Mouse (Mus musculus) lung, embryonic 14.5 days (tissue): ENCODE data around the gene Zc3h7a. TPM values are rescaled to one million over a fixed set of nuclear protein-coding genes. Genes with fewer than 3 reads are reported as not detected.
A peak's percentile ranks its signal among the peaks of the same experiment; 100 is the strongest.

Experiments used
- ATAC-seq: fragments of 200-750 bp; cut with Nextera tagmentation; 2 replicates; pipeline ENCODE4 v1.8.0; 2017; ENCODE audit warnings: mild to moderate bottlenecking, moderate TSS enrichment, moderate library complexity; ENCODE audit not compliant: insufficient read depth
- DNase-seq: peaks from one replicate; pipeline ENCODE4 v3.0.0-alpha.2; 2015
- H3K27ac ChIP-seq: fragments of 300-500 bp; sonication (generic); 2 replicates; pipeline ENCODE4 v1.5.1; 2014; ENCODE audit warnings: low read depth, mild to moderate bottlenecking, moderate library complexity
- H3K27me3 ChIP-seq: fragments of 300-500 bp; sonication (generic); 2 replicates; pipeline ENCODE4 v1.6.1; 2014; ENCODE audit warnings: low read length, control low read depth; ENCODE audit not compliant: insufficient read depth
- H3K36me3 ChIP-seq: fragments of 300-500 bp; sonication (generic); 2 replicates; pipeline ENCODE4 v1.6.1; 2014; ENCODE audit warnings: control low read depth; ENCODE audit not compliant: insufficient read depth
- H3K4me1 ChIP-seq: fragments of 300-500 bp; sonication (generic); 2 replicates; pipeline ENCODE4 v1.6.1; 2014; ENCODE audit warnings: antibody characterized with exemption, control low read depth; ENCODE audit not compliant: insufficient read depth
- H3K4me2 ChIP-seq: fragments of 300-500 bp; sonication (generic); 2 replicates; pipeline ENCODE4 v1.6.1; 2014; ENCODE audit warnings: mild to moderate bottlenecking
- H3K4me3 ChIP-seq: fragments of 300-500 bp; sonication (generic); 2 replicates; pipeline ENCODE4 v1.5.1; 2014; ENCODE audit warnings: low read depth, low read length
- H3K9ac ChIP-seq: fragments of 300-500 bp; sonication (generic); 2 replicates; pipeline ENCODE4 v1.6.1; 2014
- H3K9me3 ChIP-seq: fragments of 300-500 bp; sonication (generic); 2 replicates; pipeline ENCODE4 v1.6.1; 2016; ENCODE audit warnings: low read depth, low read length, control low read depth
- CTCF ChIP-seq: IDR thresholded peaks from 2 replicates; pipeline ENCODE4 v1.5.1; 2016; ENCODE audit warnings: antibody characterized with exemption, low read depth
- WGBS: fragments of 180-500 bp; shearing (Covaris S2); extraction: QIAGEN DNeasy Blood & Tissue Kit; methylation state at CpG from one replicate; pipeline ENCODE4 v1.1.7; 2014; 5-methylcytosine and 5-hydroxymethylcytosine counted together
- polyA plus RNA-seq: library from polyadenylated mRNA; unstranded; fragments of >200 nt; fragmentation: Nextera tagmentation; extraction: Ambion mirVana; gene quantifications from 2 replicates; pipeline ENCODE4 v1.2.1, GENCODE M21; 2014

Zc3h7a gene
- polyA plus RNA-seq, 1 experiment from 2014 or later: 95.8 TPM

DNA sequence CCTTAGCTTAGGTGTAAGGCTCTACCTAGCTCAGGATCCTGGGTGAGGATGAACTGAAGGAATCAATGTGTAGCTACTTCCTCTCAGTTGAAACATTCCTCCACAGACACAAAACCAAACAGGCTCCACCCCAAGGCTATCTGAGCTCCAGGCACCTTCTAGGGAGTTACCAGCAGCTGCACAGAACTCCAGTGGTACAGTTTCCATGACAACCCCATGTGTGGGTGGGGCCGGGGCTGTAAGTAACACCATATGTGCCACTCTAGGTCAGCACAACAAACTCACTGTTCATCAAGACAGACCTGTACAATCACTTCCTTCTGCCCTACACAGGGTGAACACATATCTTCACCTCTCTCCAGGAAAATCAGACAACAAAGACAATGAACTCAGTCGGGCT is 22.3 kb upstream of the Zc3h7a start:
- Histone ChIP-seq H3K4me3 (no peak overlapping the region), H3K36me3 (peaks cover 82% of the 10 kb centered on the region), H3K9me3 (no peaks in the 10 kb centered on the region), H3K4me1 (0 out of 2 replicates have a peak, but pooled peaks cover 3% of the 10 kb centered on the region), H3K27ac (no peak overlapping the region), H3K27me3 (no peaks in the 10 kb centered on the region), H3K9ac (no peak overlapping the region), H3K4me2 (no peak overlapping the region)
- TF ChIP-seq CTCF: no peak
- ATAC-seq (no peak), DNase-seq (no peak)
- WGBS: 72% methylated on average over 2 of the region's 2 CpGs

DNA sequence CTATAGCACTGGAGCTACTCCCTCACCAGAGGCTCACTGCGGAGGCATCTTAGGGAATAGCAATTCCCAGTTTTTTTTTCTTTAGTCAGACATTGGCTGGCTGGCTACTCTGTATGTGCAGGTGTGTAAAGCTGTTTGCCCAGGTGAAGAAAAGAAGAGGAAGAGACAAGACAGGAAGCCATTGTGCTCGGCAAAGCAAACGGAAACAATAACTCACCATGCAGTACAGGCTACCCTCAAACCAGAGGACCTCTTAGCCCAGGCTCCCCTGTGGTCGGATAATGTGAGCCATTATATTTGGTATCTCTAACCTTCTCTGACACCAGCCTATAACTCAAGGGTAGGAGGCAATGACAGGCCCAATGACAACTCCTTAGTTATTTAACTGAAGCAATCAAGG is 20.9 kb upstream of the Zc3h7a start:
- TF ChIP-seq CTCF: no peak

DNA sequence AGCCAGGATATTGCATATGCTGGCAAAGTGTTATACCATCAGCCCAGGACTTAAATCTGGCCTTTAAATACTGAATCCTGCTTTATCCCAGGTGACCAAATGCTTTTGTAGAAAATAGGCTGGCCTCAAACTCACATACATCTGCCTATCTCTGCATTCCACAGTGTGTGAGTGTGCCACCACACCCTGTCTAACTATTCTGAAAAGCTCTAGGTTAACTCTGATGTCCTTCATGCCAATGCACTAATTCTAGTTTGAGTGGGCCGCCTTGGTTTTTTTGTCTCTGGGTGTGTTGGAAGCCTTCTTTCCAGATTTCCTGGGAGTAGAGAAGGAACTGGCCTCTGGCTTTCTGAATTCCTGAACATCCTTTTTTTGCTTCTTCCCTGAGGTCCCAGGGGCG is 17.0 kb upstream of the Zc3h7a start:
- ATAC-seq: no peak
- 92% methylated on average over 2 of the region's 2 CpGs for WGBS
- TF ChIP-seq CTCF: no peak

More for the DNA sequence above, 20.9 kb upstream of the Zc3h7a start:
- Histone ChIP-seq H3K27me3 (no peaks in the 10 kb centered on the region), H3K9ac (no peak overlapping the region), H3K27ac (no peak overlapping the region), H3K36me3 (peaks cover 96% of the 10 kb centered on the region), H3K9me3 (no peaks in the 10 kb centered on the region), H3K4me1 (0 out of 2 replicates have a peak, but pooled peaks cover 3% of the 10 kb centered on the region), H3K4me3 (no peak overlapping the region), H3K4me2 (no peak overlapping the region)
- 86% methylated on average over 4 of the region's 4 CpGs for WGBS
- ATAC-seq (no peak), DNase-seq (no peak)

DNA sequence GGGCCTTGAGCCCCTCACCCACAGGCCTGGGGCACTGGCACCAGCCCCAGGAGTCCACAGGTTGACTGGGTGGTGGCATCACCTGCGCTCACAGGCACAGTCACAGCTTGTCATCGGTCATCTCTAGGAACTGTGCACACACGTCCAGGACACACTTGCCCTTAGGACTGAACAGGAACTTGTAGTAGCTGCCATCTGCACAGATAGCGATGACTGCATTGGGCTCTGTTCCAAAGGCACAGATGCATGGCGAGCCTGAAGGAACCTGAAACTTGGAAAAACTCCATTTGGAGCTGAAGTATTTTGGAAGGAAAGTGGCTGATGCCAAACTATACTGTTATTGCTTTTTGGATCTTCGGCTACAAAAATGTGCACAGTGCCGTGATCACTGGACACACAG is 14.0 kb upstream of the Zc3h7a start:
- 72% methylated on average over 7 of the region's 7 CpGs for whole genome bisulfite sequencing
- no peak for ATAC-seq

More for the DNA sequence above, 17.0 kb upstream of the Zc3h7a start:
- Histone ChIP-seq H3K27ac (no peak overlapping the region), H3K9ac (no peak overlapping the region), H3K36me3 (peaks cover 64% of the 10 kb centered on the region), H3K4me1 (no peaks in the 10 kb centered on the region), H3K27me3 (no peaks in the 10 kb centered on the region), H3K4me2 (no peak overlapping the region), H3K4me3 (no peak overlapping the region), H3K9me3 (no peaks in the 10 kb centered on the region)
- no peak for DNase-seq

DNA sequence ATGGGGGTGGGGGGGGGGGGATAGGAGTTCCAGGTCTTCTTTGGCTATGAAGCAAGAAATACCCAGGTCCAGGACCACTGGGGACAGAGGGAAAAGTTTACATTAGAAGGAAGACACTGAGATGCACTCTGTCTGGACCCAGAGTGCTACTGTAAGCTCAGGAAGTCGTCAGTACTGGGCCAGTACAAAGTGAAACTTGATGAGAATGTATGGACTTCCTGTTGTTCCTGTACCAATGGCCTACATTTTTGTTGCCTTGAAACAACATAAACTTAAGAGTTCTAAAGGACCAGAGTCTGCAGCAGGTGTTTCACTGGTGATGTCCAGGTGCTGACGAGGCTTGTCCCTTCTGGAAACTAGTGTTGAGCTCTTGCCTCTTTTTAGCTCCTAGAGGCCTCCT is 1.2 kb upstream of the Zc3h7a start:
- Histone ChIP-seq H3K9ac (no peak overlapping the region), H3K4me3 (no peak overlapping the region), H3K4me1 (peaks cover 4% of the 10 kb centered on the region; the same call in 1 of the 2 replicates), H3K27me3 (no peaks in the 10 kb centered on the region), H3K36me3 (no peaks in the 10 kb centered on the region), H3K9me3 (no peaks in the 10 kb centered on the region), H3K27ac (no peak overlapping the region), H3K4me2 (peak overlapping the region; percentile 83; the same call in 1 of the 2 replicates)
- DNase-seq (no peak), ATAC-seq (no peak)
- TF ChIP-seq CTCF: no peak
- WGBS: 62% methylated on average over 2 of the region's 2 CpGs

More for the DNA sequence above, 14.0 kb upstream of the Zc3h7a start:
- Histone ChIP-seq H3K27me3 (no peaks in the 10 kb centered on the region), H3K4me3 (no peak overlapping the region), H3K9ac (no peak overlapping the region), H3K4me2 (no peak overlapping the region), H3K36me3 (peaks cover 34% of the 10 kb centered on the region), H3K9me3 (no peaks in the 10 kb centered on the region), H3K4me1 (no peaks in the 10 kb centered on the region), H3K27ac (no peak overlapping the region)
- no peak for DNase-seq
- no peak for TF ChIP-seq CTCF

DNA sequence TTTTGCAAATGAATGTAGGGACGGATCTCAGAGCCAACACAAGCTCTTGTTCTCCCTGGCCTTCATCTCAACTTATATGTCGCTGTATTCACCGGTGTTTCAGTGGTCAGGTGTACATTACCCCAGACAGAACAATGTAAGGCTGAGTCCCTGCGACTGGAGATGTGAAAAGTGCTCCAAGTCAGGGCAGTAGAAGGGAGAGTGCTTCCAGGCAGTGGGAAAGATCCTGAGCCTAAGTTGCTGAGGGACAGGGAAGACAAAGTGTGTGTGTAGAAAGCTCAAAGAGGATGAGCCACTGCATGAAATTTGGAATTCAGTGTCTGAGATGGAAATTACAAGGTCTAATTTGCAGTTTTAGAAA is 671 bp upstream of the Zc3h7a start:
- Histone ChIP-seq H3K27ac (no peak overlapping the region), H3K4me1 (peaks cover 4% of the 10 kb centered on the region; the same call in 1 of the 2 replicates), H3K9ac (peak overlapping the region; percentile 83), H3K9me3 (no peaks in the 10 kb centered on the region), H3K4me3 (peak overlapping the region; percentile 96), H3K4me2 (peak overlapping the region; percentile 83), H3K27me3 (no peaks in the 10 kb centered on the region), H3K36me3 (no peaks in the 10 kb centered on the region)
- ATAC-seq (no peak), DNase-seq (no peak)
- no peak for TF ChIP-seq CTCF
- WGBS: 3% methylated on average over 4 of the region's 4 CpGs

DNA sequence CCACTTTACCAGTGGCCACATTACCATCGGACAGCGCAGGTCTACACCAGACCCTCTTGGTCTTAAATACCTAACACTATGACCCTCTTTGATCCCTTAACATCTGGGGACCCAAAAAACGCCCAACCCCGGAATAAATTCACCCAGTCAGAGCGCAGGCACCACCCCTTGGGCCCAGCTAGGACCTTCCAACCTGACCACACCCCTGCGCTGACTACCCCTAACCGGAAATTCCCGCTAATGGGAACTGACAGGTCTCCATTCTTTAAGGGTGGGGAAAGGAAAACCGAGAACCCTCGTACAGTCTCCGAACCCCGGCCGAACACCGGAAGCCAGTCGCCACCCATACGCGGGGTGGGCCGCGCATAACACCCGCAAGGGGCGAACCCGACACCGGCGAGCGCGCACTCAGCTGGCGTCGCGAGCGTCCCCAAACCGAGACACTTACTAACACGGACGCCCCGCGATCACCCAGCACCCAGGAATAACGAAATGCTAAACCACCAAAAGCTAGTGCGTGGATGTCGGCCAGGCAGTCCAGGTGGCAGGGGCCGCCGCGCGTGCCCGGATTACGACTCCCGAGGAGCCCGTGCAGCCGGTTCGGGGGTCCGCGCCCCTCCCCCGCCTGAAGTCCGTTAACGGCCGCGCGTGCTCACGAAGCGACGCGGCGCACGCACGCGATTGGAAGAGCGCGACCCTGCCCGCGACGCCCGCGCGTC is 545 bp downstream of the Zc3h7a start:
- H3K9ac ChIP-seq: peak overlapping the region; percentile 83
- H3K4me3 ChIP-seq: peak overlapping the region; percentile 96
- DNase-seq (peak; percentile 76), ATAC-seq (peak; percentile 75)
- TF ChIP-seq CTCF: no peak
- peaks cover 4% of the 10 kb centered on the region; the same call in 1 of the 2 replicates for H3K4me1 ChIP-seq
- under 1% methylated on average over 65 of the region's 72 CpGs for WGBS
- H3K27me3 ChIP-seq: no peaks in the 10 kb centered on the region
- H3K27ac ChIP-seq: peak overlapping the region; percentile 84
- H3K4me2 ChIP-seq: peak overlapping the region; percentile 83
- no peaks in the 10 kb centered on the region for H3K9me3 ChIP-seq
- no peaks in the 10 kb centered on the region for H3K36me3 ChIP-seq
